Mouse (Mus musculus) activated CD4-positive, CD25-positive, alpha-beta regulatory T cell (primary cell): ENCODE results near the gene Cox6b1. TPM values are rescaled to one million over a fixed set of nuclear protein-coding genes. Genes with fewer than 3 reads are reported as not detected.

Source experiments
- polyA plus RNA-seq, 2 experiments: library from polyadenylated mRNA; unstranded; fragments of 100-300 nt; shearing (Covaris generic); gene quantifications; one replicate each; pipeline ENCODE4 v1.2.1; 2017

The Cox6b1 gene
- polyA plus RNA-seq: 100 to 1,000 TPM; 713 to 756 TPM

GRCm38 (mm10) chr7:30625530-30626384 is at the start of gene Cox6b1:
Gene Cox6b1 (minus strand): TSS chr7:30626151.

GRCm38 (mm10) chr7:30671480-30671879 is 45.5 kb upstream of the Cox6b1 start, which contains the start of gene Pmis2:
Gene Pmis2 (minus strand): TSS chr7:30671605.

GRCm38 (mm10) chr7:30664529-30665200 is 38.7 kb upstream of the Cox6b1 start, which contains the start of gene Haus5:
Gene Haus5 (minus strand): TSS chr7:30664994.

GRCm38 (mm10) chr7:30649591-30650540 is 23.9 kb upstream of the Cox6b1 start, which contains the start of gene Rbm42:
Gene Rbm42 (minus strand): TSS chr7:30650317.

GRCm38 (mm10) chr7:30635752-30636151 is 9.8 kb upstream of the Cox6b1 start, which contains the start of gene Etv2:
Gene Etv2 (minus strand): TSS chr7:30635852.

GRCm38 (mm10) chr7:30612654-30613402 is 13.1 kb downstream of the Cox6b1 start, which contains the start of gene Upk1a:
Gene Upk1a (minus strand): TSS chr7:30612847.

GRCm38 (mm10) chr7:30598786-30599185 is 27.2 kb downstream of the Cox6b1 start, which contains the start of gene Zbtb32:
Gene Zbtb32 (minus strand): TSS chr7:30598909.

GRCm38 (mm10) chr7:30588676-30589434 is 37.1 kb downstream of the Cox6b1 start, which contains the start of gene Kmt2b:
Gene Kmt2b (minus strand): TSS chr7:30588726.

Other genes starting within 250 kb of the Cox6b1 start
- gene Tyrobp, start 212.4 kb downstream of the Cox6b1 start, polyA plus RNA-seq: 10 to 100 TPM in 1 of 2 experiments, 1 to 10 TPM in 1; 7.1 to 32.2 TPM
- 100 to 1,000 TPM; 470 to 543 TPM for gene Hcst, start 206.3 kb downstream of the Cox6b1 start, polyA plus RNA-seq
- gene Nfkbid, start 204.4 kb downstream of the Cox6b1 start, polyA plus RNA-seq: 10 to 100 TPM; 78.6 to 95.9 TPM
- gene Aplp1, start 180.6 kb downstream of the Cox6b1 start, polyA plus RNA-seq: 10 to 100 TPM; 10.8 to 23.2 TPM
- gene Kirrel2, start 168.5 kb downstream of the Cox6b1 start, polyA plus RNA-seq: not detected
- gene Nphs1, start 167.8 kb downstream of the Cox6b1 start, polyA plus RNA-seq: not detected
- gene Prodh2, start 132.5 kb downstream of the Cox6b1 start, polyA plus RNA-seq: not detected
- 1 to 10 TPM; 1.5 to 2.5 TPM for gene Arhgap33, start 91.1 kb downstream of the Cox6b1 start, polyA plus RNA-seq
- 1 to 10 TPM; 1.9 to 4.1 TPM for gene Hspb6, start 74.0 kb downstream of the Cox6b1 start, polyA plus RNA-seq
- 1 to 10 TPM; 5.7 to 6.2 TPM for gene Proser3, start 73.9 kb downstream of the Cox6b1 start, polyA plus RNA-seq
- gene Lin37, start 66.3 kb downstream of the Cox6b1 start, polyA plus RNA-seq: 100 to 1,000 TPM in 1 of 2 experiments, 10 to 100 TPM in 1; 92.9 to 107 TPM
- 10 to 100 TPM; 28.3 to 67.8 TPM for gene U2af1l4, start 62.9 kb downstream of the Cox6b1 start, polyA plus RNA-seq
- 10 to 100 TPM; 53.5 to 82.4 TPM for gene Gm49396, start 62.8 kb downstream of the Cox6b1 start, polyA plus RNA-seq
- gene Psenen, start 62.5 kb downstream of the Cox6b1 start, polyA plus RNA-seq: 100 to 1,000 TPM; 231 to 234 TPM
- 100 to 1,000 TPM in 1 of 2 experiments, 10 to 100 TPM in 1; 66.2 to 268 TPM for gene Igflr1, start 60.7 kb downstream of the Cox6b1 start, polyA plus RNA-seq
- 10 to 100 TPM; 14.9 to 15.1 TPM for gene Kmt2b, start 37.4 kb downstream of the Cox6b1 start, polyA plus RNA-seq
- 10 to 100 TPM; 12.9 to 34.9 TPM for gene Zbtb32, start 27.2 kb downstream of the Cox6b1 start, polyA plus RNA-seq
- gene Upk1a, start 13.3 kb downstream of the Cox6b1 start, polyA plus RNA-seq: 1 to 10 TPM in 1 of 2 experiments, under 1 TPM in 1; 0.32 to 1.8 TPM
- not detected for gene Etv2, start 9.7 kb upstream of the Cox6b1 start, polyA plus RNA-seq
- gene Rbm42, start 24.2 kb upstream of the Cox6b1 start, polyA plus RNA-seq: 100 to 1,000 TPM; 125 to 166 TPM
- gene Haus5, start 38.8 kb upstream of the Cox6b1 start, polyA plus RNA-seq: 10 to 100 TPM; 18.3 to 29.7 TPM
- gene Pmis2, start 45.5 kb upstream of the Cox6b1 start, polyA plus RNA-seq: under 1 TPM in 1 of 2 experiments, not detected in 1; 0.50 TPM
- not detected for gene 2200002J24Rik, start 72.8 kb upstream of the Cox6b1 start, polyA plus RNA-seq
- under 1 TPM in 1 of 2 experiments, not detected in 1; 0.34 TPM for gene Atp4a, start 86.1 kb upstream of the Cox6b1 start, polyA plus RNA-seq
- 100 to 1,000 TPM in 1 of 2 experiments, 10 to 100 TPM in 1; 85.3 to 135 TPM for gene Tmem147, start 103.4 kb upstream of the Cox6b1 start, polyA plus RNA-seq
- under 1 TPM; 0.34 to 0.55 TPM for gene Gapdhs, start 117.5 kb upstream of the Cox6b1 start, polyA plus RNA-seq
- gene Sbsn, start 125.3 kb upstream of the Cox6b1 start, polyA plus RNA-seq: 1 to 10 TPM in 1 of 2 experiments, not detected in 1; 2.9 TPM
- not detected for gene Dmkn, start 137.6 kb upstream of the Cox6b1 start, polyA plus RNA-seq
- gene Krtdap, start 161.7 kb upstream of the Cox6b1 start, polyA plus RNA-seq: not detected
- gene Ffar2, start 197.6 kb upstream of the Cox6b1 start, polyA plus RNA-seq: under 1 TPM; 0.27 to 0.69 TPM
- gene Ffar3, start 230.0 kb upstream of the Cox6b1 start, polyA plus RNA-seq: not detected
- gene Ffar1, start 235.4 kb upstream of the Cox6b1 start, polyA plus RNA-seq: under 1 TPM in 1 of 2 experiments, not detected in 1; 0.11 TPM